In genomic region chr5:140567321-140567720, GRCm38 (mm10) we compare ENCODE assay signal across 8 mouse cellular contexts. TPM values are rescaled to one million over a fixed set of nuclear protein-coding genes. Genes with fewer than 3 reads are reported as not detected.
DNase-seq lines count a peak whose midpoint lies in the region; ATAC-seq and TF ChIP-seq lines count a peak whose summit lies in the region.

No protein-coding gene starts in this region.

- TF ChIP-seq POLR2A in ES-Bruce4 (IDR thresholded peaks at IDR 0.05; ENCODE audit: insufficient read depth, low read length) = peak; percentile 97

- TF ChIP-seq EP300 in ES-Bruce4 (IDR thresholded peaks at IDR 0.05; ENCODE audit: insufficient read depth, low read depth, low read length) = peak; percentile 87

- DNase-seq in heart, adult 18-20 months = peak; percentile 80 to 82
- no peak for DNase-seq in heart, embryonic 10.5 days (ENCODE audit: low spot score)
- DNase-seq in cerebellum, postnatal 36 days = peak; percentile 12 to 26
- DNase-seq in heart, postnatal 10 days = peak; percentile 74 to 75
- DNase-seq in ovary, postnatal 14 days (ENCODE audit: low spot score) = peak; percentile 63
- DNase-seq in urinary bladder, postnatal 4 days (ENCODE audit: low spot score in 2 of 2) = peak; percentile 70 to 87

- H3K36me3 ChIP-seq in heart, embryonic 10.5 days = no peaks in the 10 kb centered on the region
- H3K36me3 ChIP-seq in ES-Bruce4 (ENCODE audit: control insufficient read depth, insufficient read depth, low read length, poor library complexity, severe bottlenecking) = no peaks in the 10 kb centered on the region
- H3K36me3 ChIP-seq in limb, embryonic 15.5 days = no peaks in the 10 kb centered on the region

- WGBS in heart, embryonic 10.5 days = 47% methylated on average over 11 of the region's 11 CpGs
- 31% methylated on average over 11 of the region's 11 CpGs for whole genome bisulfite sequencing in limb, embryonic 15.5 days

- peak; percentile 57; the same call in 1 of the 2 replicates for ATAC-seq in limb, embryonic 15.5 days (ENCODE audit: insufficient number of reproducible peaks, low FRiP score, low TSS enrichment, low read depth)

- H3K27ac ChIP-seq in heart, embryonic 10.5 days = no peak overlapping the region
- peak overlapping the region; percentile 21 for H3K27ac ChIP-seq in ES-Bruce4 (ENCODE audit: insufficient read depth, low read length)
- H3K27ac ChIP-seq in limb, embryonic 15.5 days = peak overlapping the region; percentile 8; the same call in 1 of the 2 replicates

- no peaks in the 10 kb centered on the region for H3K9me3 ChIP-seq in heart, embryonic 10.5 days
- H3K9me3 ChIP-seq in ES-Bruce4 (replicated peaks; ENCODE audit: control insufficient read depth, insufficient read depth, low read length, poor library complexity, severe bottlenecking) = no peaks in the 10 kb centered on the region
- H3K9me3 ChIP-seq in limb, embryonic 15.5 days = no peaks in the 10 kb centered on the region

- no peak overlapping the region for H3K9ac ChIP-seq in ES-Bruce4 (ENCODE audit: low read depth, poor library complexity, severe bottlenecking)
- no peak overlapping the region for H3K9ac ChIP-seq in limb, embryonic 15.5 days

- peaks cover 40% of the 10 kb centered on the region for H3K4me1 ChIP-seq in heart, embryonic 10.5 days
- peaks cover 13% of the 10 kb centered on the region for H3K4me1 ChIP-seq in ES-Bruce4 (ENCODE audit: control insufficient read depth, insufficient read depth, low read length)
- peaks cover 60% of the 10 kb centered on the region for H3K4me1 ChIP-seq in limb, embryonic 15.5 days

- intact Hi-C loops in heart, postnatal 10 days (cut with DNase I) = loop anchor here (2.0 kb wide), 1 partner anchor 27 kb away; no protein-coding TSS in a partner anchor

- H3K27me3 ChIP-seq in heart, embryonic 10.5 days (ENCODE audit: insufficient read depth, poor library complexity, severe bottlenecking) = peaks cover 30% of the 10 kb centered on the region
- no peaks in the 10 kb centered on the region for H3K27me3 ChIP-seq in ES-Bruce4 (ENCODE audit: control insufficient read depth, insufficient read depth, low read length, poor library complexity, severe bottlenecking)
- no peaks in the 10 kb centered on the region for H3K27me3 ChIP-seq in limb, embryonic 15.5 days

- H3K4me3 ChIP-seq in heart, embryonic 10.5 days = no peak overlapping the region
- peak overlapping the region; percentile 47 for H3K4me3 ChIP-seq in ES-Bruce4 (ENCODE audit: low read depth, low read length)
- H3K4me3 ChIP-seq in limb, embryonic 15.5 days = no peak overlapping the region

- no peak overlapping the region for H3K4me2 ChIP-seq in limb, embryonic 15.5 days

- TF ChIP-seq CTCF in ES-Bruce4 (IDR thresholded peaks at IDR 0.05; ENCODE audit: low read depth, low read length) = no peak

RNA-seq across cellular contexts. Expression of gene Grifin, which starts 2.5 kb away (rescaled TPM):
- total RNA-seq in heart, adult 18-20 months (2021) = not detected
- not detected in 2 replicates for polyA plus RNA-seq in heart, embryonic 10.5 days (2016; fragmentation: Nextera tagmentation; extraction: Ambion mirVana)
- not detected in 2 replicates for polyA plus RNA-seq in ES-Bruce4 (2011; ENCODE audit: insufficient read depth, insufficient read length, low read depth, missing spikeins)
- not detected for total RNA-seq in heart, postnatal 10 days (2021)
- 0.31 TPM in 1 of 2 replicates, not detected in the other for polyA plus RNA-seq in limb, embryonic 15.5 days (2015; fragmentation: Nextera tagmentation; extraction: Ambion mirVana)

RNA-seq across cellular contexts. Expression of gene Lfng, which starts 39.8 kb away (rescaled TPM):
- 1 to 10 TPM; 6.7 to 9.9 TPM for total RNA-seq in heart, adult 18-20 months (2021)
- 3.8 and 4.7 TPM in 2 replicates for polyA plus RNA-seq in heart, embryonic 10.5 days (2016; fragmentation: Nextera tagmentation; extraction: Ambion mirVana)
- 4.1 and 4.4 TPM in 2 replicates for polyA plus RNA-seq in ES-Bruce4 (2011; ENCODE audit: insufficient read depth, insufficient read length, low read depth, missing spikeins)
- 10 to 100 TPM; 14.1 to 15.7 TPM for total RNA-seq in heart, postnatal 10 days (2021)
- 16.9 and 19.7 TPM in 2 replicates for polyA plus RNA-seq in limb, embryonic 15.5 days (2015; fragmentation: Nextera tagmentation; extraction: Ambion mirVana)
